8 mouse cellular contexts compared by ENCODE assay signal in genomic region chr19:15801811-15802486, GRCm38 (mm10).
DNase-seq lines count a peak whose midpoint lies in the region; ATAC-seq and TF ChIP-seq lines count a peak whose summit lies in the region.

No protein-coding gene starts in this region.

- H3K4me2 ChIP-seq in forebrain, embryonic 16.5 days (ENCODE audit: low read length): peak overlapping the region; percentile 62

- peak; percentile 83 for ATAC-seq in forebrain, embryonic 16.5 days
- ATAC-seq in neutrophil, adult 5-6 weeks (ENCODE audit: extremely low read depth, insufficient number of reproducible peaks, low FRiP score, poor library complexity, severe bottlenecking): peak; percentile 85

- peak overlapping the region; percentile 52 for H3K9ac ChIP-seq in forebrain, embryonic 16.5 days (replicated peaks; ENCODE audit: low read depth, low read length)

- peak; percentile 45 for DNase-seq in cerebellum, adult 11 months
- DNase-seq in heart, postnatal 36 days: peak; percentile 67 to 69
- peak; percentile 88 to 89 for DNase-seq in layer of hippocampus, adult 2 months (ENCODE audit: low spot score in 2 of 2)
- peak; percentile 53 for DNase-seq in lung, adult 2 months
- DNase-seq in testis, postnatal 14 days (ENCODE audit: low spot score): peak; percentile 72

- intact Hi-C loops in heart, postnatal 36 days (cut with DNase I): loop anchor here (2.0 to 10.0 kb wide), 3 partner anchors 163 to 1821 kb away; no protein-coding TSS in a partner anchor

- H3K27me3 ChIP-seq in E14TG2a.4 (ENCODE audit: insufficient read depth, low read length): peaks cover 31% of the 10 kb centered on the region
- H3K27me3 ChIP-seq in forebrain, embryonic 16.5 days (replicated peaks; ENCODE audit: control insufficient read depth, insufficient read depth, low read length): peaks cover 2% of the 10 kb centered on the region; the same call in 1 of the 2 replicates

- H3K4me3 ChIP-seq in E14TG2a.4 (replicated peaks; ENCODE audit: low read length): no peak overlapping the region
- peak overlapping the region; percentile 35 for H3K4me3 ChIP-seq in forebrain, embryonic 16.5 days (replicated peaks; ENCODE audit: low read length)
- H3K4me3 ChIP-seq in layer of hippocampus, adult 2 months: peak overlapping the region; percentile 53
- peak overlapping the region; percentile 58 for H3K4me3 ChIP-seq in lung, adult 2 months (replicated peaks; ENCODE audit: extremely low read depth, low read depth, low read length)

- no peaks in the 10 kb centered on the region for H3K36me3 ChIP-seq in E14TG2a.4 (ENCODE audit: insufficient read depth, low read length)
- H3K36me3 ChIP-seq in forebrain, embryonic 16.5 days (ENCODE audit: control insufficient read depth, insufficient read depth): no peaks in the 10 kb centered on the region

- 2% methylated on average over 17 of the region's 17 CpGs for WGBS in forebrain, embryonic 16.5 days
- 3% methylated on average over 17 of the region's 17 CpGs for WGBS in lung, adult 2 months

- H3K4me1 ChIP-seq in E14TG2a.4 (replicated peaks; ENCODE audit: low read depth, low read length): peaks cover 22% of the 10 kb centered on the region
- H3K4me1 ChIP-seq in forebrain, embryonic 16.5 days (replicated peaks; ENCODE audit: control insufficient read depth, insufficient read depth, low read length): peaks cover 31% of the 10 kb centered on the region
- H3K4me1 ChIP-seq in lung, adult 2 months (ENCODE audit: control insufficient read depth, insufficient read depth, low read length): no peaks in the 10 kb centered on the region

- H3K27ac ChIP-seq in forebrain, embryonic 16.5 days (ENCODE audit: low read length): peak overlapping the region; percentile 83
- H3K27ac ChIP-seq in layer of hippocampus, adult 2 months: peak overlapping the region; percentile 93

- H3K9me3 ChIP-seq in E14TG2a.4 (ENCODE audit: low read length): no peaks in the 10 kb centered on the region
- no peaks in the 10 kb centered on the region for H3K9me3 ChIP-seq in forebrain, embryonic 16.5 days (ENCODE audit: control insufficient read depth, low read length)

- peak; percentile 91 for TF ChIP-seq CTCF in E14TG2a.4 (conservative IDR thresholded peaks at IDR 0.05; ENCODE audit: low read length)
- TF ChIP-seq CTCF in layer of hippocampus, adult 2 months (conservative IDR thresholded peaks at IDR 0.05): peak; percentile 89
- peak; percentile 84 for TF ChIP-seq CTCF in lung, adult 2 months (IDR thresholded peaks at IDR 0.05; ENCODE audit: insufficient read depth, low read length)

- no peak for TF ChIP-seq POLR2A in lung, adult 2 months (IDR thresholded peaks at IDR 0.05; ENCODE audit: borderline replicate concordance, extremely low read depth, low read depth, low read length)
